19 mouse cellular contexts compared by ENCODE assay signal in the genomic region with DNA sequence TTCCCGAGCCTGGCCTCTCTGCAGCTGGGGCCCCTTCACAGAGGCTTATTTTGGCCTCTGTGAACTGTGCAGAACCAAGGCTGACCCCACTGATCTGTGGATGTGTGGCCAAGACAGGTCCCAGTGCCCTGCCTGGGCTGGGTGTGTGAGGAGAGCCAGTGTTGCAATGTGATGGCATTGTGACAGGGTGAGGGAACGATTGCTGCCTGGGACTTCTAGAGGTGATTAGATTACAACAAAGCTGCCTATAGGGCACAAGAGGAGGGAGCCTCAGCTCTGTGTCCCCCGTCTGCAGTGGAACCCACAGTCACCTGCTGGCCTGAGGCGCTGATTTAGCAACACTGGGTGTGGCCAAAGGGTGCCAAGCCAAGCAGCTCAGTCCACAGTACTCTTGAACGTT. TPM values are rescaled to one million over a fixed set of nuclear protein-coding genes. Genes with fewer than 3 reads are reported as not detected.
DNase-seq lines count a peak whose midpoint lies in the region; ATAC-seq lines count a peak whose summit lies in the region.
"Had no signal": no experiment of that assay in that cellular context is flagged by ENCODE, and none has a peak within 500 bp of the region (broad histone marks: within the 10 kb centered on the region; RNA-seq: fewer than 3 reads in every experiment).

No protein-coding gene starts in this region.

- H3K9me3 ChIP-seq in heart, embryonic 11.5 days (replicated peaks; ENCODE audit: control insufficient read depth, low read length) = no peaks in the 10 kb centered on the region
- H3K9me3 ChIP-seq: forebrain, embryonic 10.5 days; midbrain, embryonic 10.5 days; neural tube, embryonic 15.5 days had no signal

- WGBS in heart, embryonic 11.5 days (ENCODE audit: insufficient replicate concordance) = 13% methylated on average over 5 of the region's 5 CpGs

- peak overlapping the region; percentile 49 for H3K9ac ChIP-seq in heart, embryonic 11.5 days (ENCODE audit: low read depth, low read length)
- H3K9ac ChIP-seq: neural tube, embryonic 15.5 days had no signal

- peaks cover 31% of the 10 kb centered on the region for H3K4me1 ChIP-seq in heart, embryonic 11.5 days (ENCODE audit: control insufficient read depth, insufficient read depth, low read length)
- H3K4me1 ChIP-seq: midbrain, embryonic 10.5 days; neural tube, embryonic 15.5 days had no signal

- peak; percentile 30 for DNase-seq in adrenal gland, adult 2 months
- no peak for DNase-seq in adrenal gland, postnatal 4 days (ENCODE audit: low spot score in 2 of 2)
- DNase-seq in adipocyte (ENCODE audit: low spot score) = peak; percentile 70
- peak; percentile 40 to 62 for DNase-seq in heart, postnatal 36 days
- DNase-seq in frontal cortex, postnatal 14 days (ENCODE audit: low spot score in 2 of 2) = no peak
- no peak for DNase-seq in right cerebral cortex, postnatal 25 days
- no peak for DNase-seq in left cerebral cortex, postnatal 4 days
- DNase-seq: cerebellum, postnatal 14 days; kidney, postnatal 25 days; lung, adult 2 months had no signal

- H3K27ac ChIP-seq in heart, embryonic 11.5 days (ENCODE audit: low read depth, low read length) = peak overlapping the region; percentile 94
- H3K27ac ChIP-seq: forebrain, embryonic 10.5 days; midbrain, embryonic 10.5 days; neural tube, embryonic 15.5 days had no signal

- no peaks in the 10 kb centered on the region for H3K36me3 ChIP-seq in heart, embryonic 11.5 days (ENCODE audit: control insufficient read depth, insufficient read depth, low read length)
- H3K36me3 ChIP-seq: forebrain, embryonic 10.5 days; midbrain, embryonic 10.5 days; neural tube, embryonic 15.5 days had no signal

- H3K4me2 ChIP-seq in heart, embryonic 11.5 days = peak overlapping the region; percentile 51
- H3K4me2 ChIP-seq: neural tube, embryonic 15.5 days had no signal

- H3K4me3 ChIP-seq in heart, embryonic 11.5 days (ENCODE audit: low read depth, low read length) = no peak overlapping the region
- H3K4me3 ChIP-seq: forebrain, embryonic 10.5 days; midbrain, embryonic 10.5 days; neural tube, embryonic 15.5 days had no signal

- intact Hi-C loops in heart, postnatal 36 days (cut with DNase I) = loop anchor here (2.0 kb wide), 1 partner anchor 18 kb away; no protein-coding TSS in a partner anchor
- intact Hi-C loops in left cerebral cortex, postnatal 4 days (cut with DNase I) = no loop called here

- H3K27me3 ChIP-seq in heart, embryonic 11.5 days (ENCODE audit: control insufficient read depth, insufficient read depth, low read length) = no peaks in the 10 kb centered on the region
- H3K27me3 ChIP-seq: neural tube, embryonic 15.5 days; Patski had no signal

- peak; percentile 82 for ATAC-seq in heart, embryonic 11.5 days (replicated peaks; ENCODE audit: insufficient number of reproducible peaks, low FRiP score, low TSS enrichment)
- ATAC-seq: Patski had no signal

RNA-seq across cellular contexts. Expression of gene Nkx2-5, which starts 23.9 kb away (rescaled TPM):
- total RNA-seq in adrenal gland, adult 2 months (2021) = not detected
- 0.16 and 0.26 TPM in 2 replicates for polyA plus RNA-seq in adrenal gland, adult 2 months (2012; rRNA removed)
- not detected for total RNA-seq in adrenal gland, postnatal 4 days (2021)
- 157 and 159 TPM in 2 replicates for polyA plus RNA-seq in heart, embryonic 11.5 days (2014; fragmentation: Nextera tagmentation; extraction: Ambion mirVana)
- total RNA-seq in heart, postnatal 36 days (2021) = 10 to 100 TPM; 80.7 TPM
- not detected for total RNA-seq in left cerebral cortex, postnatal 4 days (2021)
- total RNA-seq: adrenal gland, adult 18-20 months; hematopoietic stem cell, adult 5-6 weeks; layer of hippocampus, postnatal 14 days had no signal
- polyA plus RNA-seq: forebrain, embryonic 10.5 days; limb, embryonic 11.5 days; midbrain, embryonic 10.5 days; neural tube, embryonic 15.5 days; Patski had no signal

RNA-seq across cellular contexts. Expression of gene Kifc5b, which starts 48.1 kb away (rescaled TPM):
- 1 to 10 TPM; 1.0 to 1.3 TPM for total RNA-seq in adrenal gland, adult 2 months (2021)
- polyA plus RNA-seq in adrenal gland, adult 2 months (2012; rRNA removed) = 1.2 and 2.1 TPM in 2 replicates
- 10 to 100 TPM; 11.8 to 12.2 TPM for total RNA-seq in adrenal gland, postnatal 4 days (2021)
- 6.3 and 6.9 TPM in 2 replicates for polyA plus RNA-seq in heart, embryonic 11.5 days (2014; fragmentation: Nextera tagmentation; extraction: Ambion mirVana)
- total RNA-seq in heart, postnatal 36 days (2021) = under 1 TPM; 0.44 to 0.95 TPM
- 1 to 10 TPM; 4.8 to 6.0 TPM for total RNA-seq in left cerebral cortex, postnatal 4 days (2021)

Comparison
In these comparisons a context has a peak if more than half of its experiments do, and no peak if none do; other contexts are left out.
1. DNase-seq: peak in adrenal gland, adult 2 months (single experiment), adipocyte (single experiment) and heart, postnatal 36 days (2 of 2); none in adrenal gland, postnatal 4 days (0 of 2), frontal cortex, postnatal 14 days (0 of 2), right cerebral cortex, postnatal 25 days (single experiment) and left cerebral cortex, postnatal 4 days (single experiment).
2. RNA of gene Nkx2-5, which starts 23.9 kb away (total RNA-seq): 80.7 TPM in heart, postnatal 36 days; not detected in adrenal gland, adult 2 months, not detected in adrenal gland, postnatal 4 days and not detected in left cerebral cortex, postnatal 4 days; every median in the first group is over 10 times any median in the second.